Comparison of ENCODE assay signal across 17 mouse cellular contexts in the genomic region with DNA sequence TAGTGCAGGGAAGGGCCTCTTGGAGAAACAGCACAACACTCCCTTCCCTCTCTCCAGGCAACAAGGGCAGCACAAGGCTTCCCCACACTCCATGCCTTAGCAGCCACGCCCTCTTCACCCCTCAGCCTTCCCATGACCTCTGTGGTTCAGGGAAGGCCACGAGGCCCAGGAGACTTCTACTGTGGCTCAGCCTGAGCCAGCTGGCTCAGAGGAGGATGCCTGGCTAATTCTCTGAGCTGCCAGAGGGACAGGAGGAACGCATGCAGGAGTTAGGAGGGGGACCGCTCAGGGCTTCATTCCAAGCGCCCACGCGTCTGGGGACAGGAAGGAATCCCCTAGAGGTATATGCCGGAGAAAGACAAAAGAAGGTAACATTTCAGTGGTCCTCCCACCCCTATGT. TPM values are rescaled to one million over a fixed set of nuclear protein-coding genes. Genes with fewer than 3 reads are reported as not detected.
A peak's percentile ranks its signal among the peaks of the same experiment; 100 is the strongest.
DNase-seq lines count a peak whose midpoint lies in the region; ATAC-seq lines count a peak whose summit lies in the region.
"Had no signal": no experiment of that assay in that cellular context is flagged by ENCODE, and none has a peak within 500 bp of the region (broad histone marks: within the 10 kb centered on the region; RNA-seq: fewer than 3 reads in every experiment).

No protein-coding gene starts in this region.

- no peak overlapping the region for H3K4me3 ChIP-seq in midbrain, embryonic 12.5 days
- H3K4me3 ChIP-seq in midbrain, embryonic 10.5 days = no peak overlapping the region
- H3K4me3 ChIP-seq: embryonic facial prominence, embryonic 12.5 days; midbrain, embryonic 13.5 days had no signal

- H3K9ac ChIP-seq in midbrain, embryonic 12.5 days (replicated peaks) = 0 out of 2 replicates have a peak overlapping the region, but pooled peaks have one; percentile 7
- H3K9ac ChIP-seq: embryonic facial prominence, embryonic 12.5 days; liver, embryonic 14.5 days; midbrain, embryonic 13.5 days had no signal

- no peak for ATAC-seq in midbrain, embryonic 12.5 days (ENCODE audit: low FRiP score, low read depth)
- ATAC-seq: midbrain, embryonic 13.5 days had no signal

- H3K9me3 ChIP-seq in midbrain, embryonic 12.5 days = no peaks in the 10 kb centered on the region
- no peaks in the 10 kb centered on the region for H3K9me3 ChIP-seq in midbrain, embryonic 10.5 days (replicated peaks)
- H3K9me3 ChIP-seq: embryonic facial prominence, embryonic 12.5 days; midbrain, embryonic 13.5 days had no signal

- peaks cover 100% of the 10 kb centered on the region for H3K27me3 ChIP-seq in midbrain, embryonic 12.5 days
- H3K27me3 ChIP-seq in midbrain, embryonic 10.5 days (ENCODE audit: low read depth, poor library complexity, severe bottlenecking) = peaks cover 100% of the 10 kb centered on the region

- H3K4me1 ChIP-seq in midbrain, embryonic 12.5 days = peaks cover 17% of the 10 kb centered on the region
- H3K4me1 ChIP-seq in midbrain, embryonic 10.5 days = peaks cover 32% of the 10 kb centered on the region

- H3K27ac ChIP-seq in midbrain, embryonic 12.5 days (replicated peaks) = no peak overlapping the region
- no peak overlapping the region for H3K27ac ChIP-seq in midbrain, embryonic 10.5 days (replicated peaks)
- H3K27ac ChIP-seq: embryonic facial prominence, embryonic 12.5 days; liver, embryonic 14.5 days; midbrain, embryonic 13.5 days had no signal

- 61% methylated on average over 8 of the region's 8 CpGs for WGBS in midbrain, embryonic 12.5 days
- WGBS in midbrain, embryonic 10.5 days = 60% methylated on average over 8 of the region's 8 CpGs

- H3K4me2 ChIP-seq in midbrain, embryonic 12.5 days (replicated peaks) = no peak overlapping the region
- H3K4me2 ChIP-seq: embryonic facial prominence, embryonic 12.5 days; midbrain, embryonic 13.5 days had no signal

- H3K36me3 ChIP-seq in midbrain, embryonic 12.5 days = no peaks in the 10 kb centered on the region
- H3K36me3 ChIP-seq in midbrain, embryonic 10.5 days = no peaks in the 10 kb centered on the region
- H3K36me3 ChIP-seq: embryonic facial prominence, embryonic 12.5 days; midbrain, embryonic 13.5 days had no signal

- DNase-seq in adrenal gland, postnatal 14 days = peak; percentile 29
- DNase-seq in adrenal gland, postnatal 4 days (ENCODE audit: low spot score in 2 of 2) = no peak
- peak; percentile 30 for DNase-seq in heart, adult 8-10 months (ENCODE audit: low spot score)
- DNase-seq in heart, postnatal 25 days (ENCODE audit: low spot score) = no peak
- DNase-seq in midbrain, embryonic 10.5 days (ENCODE audit: low spot score) = no peak
- DNase-seq in lung, postnatal 25 days (ENCODE audit: low spot score) = peak; percentile 24
- DNase-seq in liver = no peak
- DNase-seq: adrenal gland, postnatal 25 days; B cell, adult 2 months; cerebellum, adult 11 months; kidney, adult 2 months; right cerebral cortex, postnatal 25 days; thymus, postnatal 36 days had no signal

- intact Hi-C loops in heart, postnatal 25 days (cut with DNase I) = no loop called here

RNA-seq across cellular contexts. Expression of a gene that starts 17.1 kb away (rescaled TPM):
- total RNA-seq in adrenal gland, postnatal 14 days (2021) = 0.22 and 0.56 TPM in 2 replicates
- total RNA-seq in adrenal gland, postnatal 4 days (2021) = under 1 TPM; 0.25 to 0.36 TPM
- total RNA-seq in heart, adult 8-10 months (2022) = 100 to 1,000 TPM; 176 to 234 (median 203) TPM
- total RNA-seq in heart, postnatal 25 days (2021) = 100 to 1,000 TPM; 141 to 144 TPM
- polyA plus RNA-seq in midbrain, embryonic 12.5 days (2016; fragmentation: Nextera tagmentation; extraction: Ambion mirVana) = 0.18 and 0.33 TPM in 2 replicates
- 0.12 and 0.22 TPM in 2 replicates for polyA plus RNA-seq in midbrain, embryonic 10.5 days (2016; fragmentation: Nextera tagmentation; extraction: Ambion mirVana)

Comparison
In these comparisons a context has a peak if more than half of its experiments do, and no peak if none do; other contexts are left out.
1. DNase-seq: peak in adrenal gland, postnatal 14 days (single experiment), heart, adult 8-10 months (single experiment) and lung, postnatal 25 days (single experiment); none in adrenal gland, postnatal 4 days (0 of 2), heart, postnatal 25 days (single experiment), midbrain, embryonic 10.5 days (single experiment) and liver (single experiment).
2. RNA of a gene that starts 17.1 kb away (total RNA-seq): 176 to 234 TPM in heart, adult 8-10 months and 141 to 144 TPM in heart, postnatal 25 days; 0.25 to 0.36 TPM in adrenal gland, postnatal 4 days and 0.22 to 0.56 TPM in adrenal gland, postnatal 14 days; every median in the first group is over 10 times any median in the second.